Mouse (Mus musculus): Measurements from ENCODE around the gene Spata2. TPM values are rescaled to one million over a fixed set of nuclear protein-coding genes. Genes with fewer than 3 reads are reported as not detected.

Spata2 gene
- total and polyA plus RNA-seq, 2 experiments from 2014 or later: 27.6 to 39.2 TPM

DNA sequence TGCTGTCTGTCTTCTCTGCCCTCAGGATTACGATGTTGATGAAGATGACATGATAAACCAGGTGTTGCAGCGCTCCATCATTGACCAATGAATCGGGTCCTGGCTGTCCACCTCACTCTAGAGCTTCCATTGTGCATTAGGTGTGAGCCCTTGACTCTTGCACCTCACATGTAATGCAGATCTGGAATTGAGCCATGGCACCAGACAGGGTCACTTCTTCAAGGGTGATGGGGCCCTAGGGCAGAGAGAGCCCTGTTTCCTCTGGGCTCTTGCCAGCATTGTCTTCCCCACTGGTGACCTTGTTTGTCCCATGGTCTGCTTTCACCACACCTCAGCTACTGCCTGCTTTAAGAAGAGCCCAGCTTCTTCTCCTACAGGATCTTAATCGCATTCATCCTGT, 22.0 kb upstream of the Spata2 start:
- Histone ChIP-seq H3K4me1 (ENCODE audit: insufficient read depth, low read length) (no peaks in the 10 kb centered on the region), H3K9ac (replicated peaks; ENCODE audit: low read length, poor library complexity, severe bottlenecking) (no peak overlapping the region), H3K36me3 (ENCODE audit: insufficient read depth, low read length) (peaks cover 65% of the 10 kb centered on the region), H3K4me2 (ENCODE audit: low read depth, low read length, poor library complexity, severe bottlenecking) (no peak overlapping the region), H3K9me3 (ENCODE audit: low read length) (no peaks in the 10 kb centered on the region), H3K27me3 (ENCODE audit: insufficient read depth, low read length) (no peaks in the 10 kb centered on the region), H3K27ac (ENCODE audit: low read depth, low read length) (no peak overlapping the region), H3K4me3 (ENCODE audit: low read depth, low read length) (no peak overlapping the region)
- ATAC-seq (ENCODE audit: low FRiP score) (no peak), DNase-seq (ENCODE audit: low spot score) (no peak)
- TF ChIP-seq CTCF (IDR thresholded peaks at IDR 0.05): no peak
- WGBS: 97% methylated on average over 4 of the region's 4 CpGs

GRCm38 (mm10) chr2:167512970-167513369, 20.3 kb upstream of the Spata2 start:
- TF ChIP-seq CTCF (IDR thresholded peaks at IDR 0.05): peak; percentile 51
- ATAC-seq (ENCODE audit: low FRiP score) (no peak), DNase-seq (ENCODE audit: low spot score) (no peak)
- Histone ChIP-seq H3K9me3 (ENCODE audit: low read length) (no peaks in the 10 kb centered on the region), H3K4me2 (ENCODE audit: low read depth, low read length, poor library complexity, severe bottlenecking) (no peak overlapping the region), H3K27ac (ENCODE audit: low read depth, low read length) (no peak overlapping the region), H3K27me3 (ENCODE audit: insufficient read depth, low read length) (no peaks in the 10 kb centered on the region), H3K4me1 (ENCODE audit: insufficient read depth, low read length) (no peaks in the 10 kb centered on the region), H3K36me3 (ENCODE audit: insufficient read depth, low read length) (peaks cover 60% of the 10 kb centered on the region), H3K9ac (replicated peaks; ENCODE audit: low read length, poor library complexity, severe bottlenecking) (no peak overlapping the region), H3K4me3 (ENCODE audit: low read depth, low read length) (no peak overlapping the region)
- WGBS: 97% methylated on average over 5 of the region's 5 CpGs

- no peak overlapping the region for H3K27ac ChIP-seq (ENCODE audit: low read depth, low read length)
- H3K4me1 ChIP-seq (ENCODE audit: insufficient read depth, low read length): no peaks in the 10 kb centered on the region
- H3K9me3 ChIP-seq (ENCODE audit: low read length): no peaks in the 10 kb centered on the region
- H3K4me3 ChIP-seq (ENCODE audit: low read depth, low read length): no peak overlapping the region
- whole genome bisulfite sequencing: 96% methylated on average over 9 of the region's 9 CpGs
- peaks cover 54% of the 10 kb centered on the region for H3K36me3 ChIP-seq (ENCODE audit: insufficient read depth, low read length)
- H3K9ac ChIP-seq (replicated peaks; ENCODE audit: low read length, poor library complexity, severe bottlenecking): no peak overlapping the region
- ATAC-seq (ENCODE audit: low FRiP score) (no peak), DNase-seq (ENCODE audit: low spot score) (no peak)
- no peak overlapping the region for H3K4me2 ChIP-seq (ENCODE audit: low read depth, low read length, poor library complexity, severe bottlenecking)
- TF ChIP-seq CTCF (IDR thresholded peaks at IDR 0.05): no peak
- H3K27me3 ChIP-seq (ENCODE audit: insufficient read depth, low read length): no peaks in the 10 kb centered on the region
These were observed 19.7 kb upstream of the Spata2 start for GRCm38 (mm10) chr2:167512365-167512764.

DNA sequence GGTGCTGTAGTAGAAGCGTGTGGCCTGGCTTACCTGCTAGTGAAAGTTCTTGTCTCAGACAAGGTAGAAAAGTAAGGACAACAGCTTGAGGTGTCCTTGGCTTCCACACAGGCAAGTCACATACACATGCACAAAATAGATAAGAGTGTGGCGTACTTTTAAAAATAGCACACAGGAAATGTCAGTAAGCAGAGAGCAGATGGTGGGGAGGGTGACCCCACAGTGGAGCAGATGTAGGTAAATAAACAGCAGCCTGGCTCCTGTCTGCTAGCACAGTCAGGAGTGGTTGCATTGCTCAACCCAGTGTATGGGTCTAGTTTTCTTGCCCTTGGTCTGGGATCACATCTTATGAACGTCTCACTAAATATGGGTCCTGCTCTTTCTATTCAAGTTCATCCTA, 17.8 kb upstream of the Spata2 start:
- ATAC-seq (ENCODE audit: low FRiP score) (no peak), DNase-seq (ENCODE audit: low spot score) (no peak)
- Histone ChIP-seq H3K4me3 (ENCODE audit: low read depth, low read length) (no peak overlapping the region), H3K9me3 (ENCODE audit: low read length) (no peaks in the 10 kb centered on the region), H3K27ac (ENCODE audit: low read depth, low read length) (no peak overlapping the region), H3K9ac (replicated peaks; ENCODE audit: low read length, poor library complexity, severe bottlenecking) (no peak overlapping the region), H3K36me3 (ENCODE audit: insufficient read depth, low read length) (peaks cover 41% of the 10 kb centered on the region), H3K27me3 (ENCODE audit: insufficient read depth, low read length) (no peaks in the 10 kb centered on the region), H3K4me2 (ENCODE audit: low read depth, low read length, poor library complexity, severe bottlenecking) (no peak overlapping the region), H3K4me1 (ENCODE audit: insufficient read depth, low read length) (no peaks in the 10 kb centered on the region)
- WGBS: 91% methylated on average over 3 of the region's 3 CpGs
- TF ChIP-seq CTCF (IDR thresholded peaks at IDR 0.05): no peak

DNA sequence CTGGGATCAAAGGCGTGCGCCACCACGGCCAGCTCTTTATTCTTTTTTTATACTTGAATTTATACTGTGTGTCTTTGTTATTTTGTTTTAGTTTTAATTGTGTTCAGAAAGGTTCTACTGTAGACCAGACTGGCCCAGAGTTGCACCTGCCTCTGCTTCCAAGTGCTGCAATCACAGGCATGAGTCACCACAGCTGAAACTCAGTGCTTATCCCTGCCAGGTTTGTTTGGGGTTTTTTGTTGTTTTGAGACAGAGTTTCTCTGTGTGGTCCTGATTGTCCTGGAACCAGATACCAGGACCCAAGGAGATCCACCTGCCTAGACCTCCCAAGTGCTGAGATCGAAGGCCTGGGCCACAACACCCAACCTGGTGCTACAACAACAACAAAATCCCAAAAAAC, 15.9 kb upstream of the Spata2 start:
- WGBS: 94% methylated on average over 4 of the region's 4 CpGs
- Histone ChIP-seq H3K27ac (ENCODE audit: low read depth, low read length) (no peak overlapping the region), H3K9me3 (ENCODE audit: low read length) (no peaks in the 10 kb centered on the region), H3K4me2 (ENCODE audit: low read depth, low read length, poor library complexity, severe bottlenecking) (no peak overlapping the region), H3K27me3 (ENCODE audit: insufficient read depth, low read length) (no peaks in the 10 kb centered on the region), H3K4me3 (ENCODE audit: low read depth, low read length) (no peak overlapping the region), H3K9ac (replicated peaks; ENCODE audit: low read length, poor library complexity, severe bottlenecking) (no peak overlapping the region), H3K36me3 (ENCODE audit: insufficient read depth, low read length) (peaks cover 26% of the 10 kb centered on the region), H3K4me1 (ENCODE audit: insufficient read depth, low read length) (peaks cover 8% of the 10 kb centered on the region; the same call in 1 of the 2 replicates)
- DNase-seq (ENCODE audit: low spot score) (no peak), ATAC-seq (ENCODE audit: low FRiP score) (no peak)
- TF ChIP-seq CTCF (IDR thresholded peaks at IDR 0.05): no peak

DNA sequence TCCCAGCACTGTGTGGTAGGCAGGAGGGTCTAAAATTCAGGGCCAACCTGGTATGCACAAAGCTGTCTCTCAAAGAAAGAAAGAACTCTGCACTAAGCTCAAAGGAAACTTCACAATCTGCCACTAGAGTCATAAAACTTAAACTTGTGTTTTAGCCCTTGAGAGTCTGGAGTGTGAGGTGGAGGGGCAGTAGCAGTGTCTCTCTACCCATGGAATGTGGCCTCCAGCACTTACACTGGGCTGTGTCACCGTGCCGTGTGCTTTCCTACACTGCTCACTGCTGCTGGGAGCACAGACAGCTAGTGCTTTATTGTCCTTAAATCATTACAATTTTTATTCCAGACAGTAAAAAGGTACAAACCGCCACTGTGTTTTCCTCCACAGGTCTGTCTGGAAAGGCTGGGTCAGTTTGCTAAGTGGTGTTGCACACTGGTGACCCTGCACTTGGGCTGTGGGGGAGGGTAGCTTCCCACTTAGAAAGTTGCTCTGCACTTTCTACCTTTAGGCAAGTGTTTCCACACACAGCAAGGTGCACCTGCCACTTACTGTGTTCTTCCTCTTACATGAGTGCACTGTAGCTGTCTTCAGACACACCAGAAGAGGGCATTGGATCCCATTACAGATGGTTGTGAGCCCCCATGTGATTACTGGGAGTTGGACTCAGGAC, 15.2 kb upstream of the Spata2 start:
- no peak for ATAC-seq (ENCODE audit: low FRiP score)
- Histone ChIP-seq H3K36me3 (ENCODE audit: insufficient read depth, low read length) (peaks cover 23% of the 10 kb centered on the region), H3K27ac (ENCODE audit: low read depth, low read length) (no peak overlapping the region), H3K9me3 (ENCODE audit: low read length) (no peaks in the 10 kb centered on the region), H3K4me3 (ENCODE audit: low read depth, low read length) (no peak overlapping the region), H3K4me1 (ENCODE audit: insufficient read depth, low read length) (peaks cover 8% of the 10 kb centered on the region; the same call in 1 of the 2 replicates), H3K4me2 (ENCODE audit: low read depth, low read length, poor library complexity, severe bottlenecking) (no peak overlapping the region), H3K9ac (replicated peaks; ENCODE audit: low read length, poor library complexity, severe bottlenecking) (no peak overlapping the region), H3K27me3 (ENCODE audit: insufficient read depth, low read length) (no peaks in the 10 kb centered on the region)
- TF ChIP-seq CTCF (IDR thresholded peaks at IDR 0.05): no peak
- no peak for DNase-seq (ENCODE audit: low spot score)
- 96% methylated on average over 3 of the region's 3 CpGs for WGBS

Measured in midbrain, postnatal 0 days (tissue).